Mouse (Mus musculus) heart, embryonic 10.5 days (tissue): ENCODE results near the gene Gm20388. TPM values are rescaled to one million over a fixed set of nuclear protein-coding genes. Genes with fewer than 3 reads are reported as not detected.
A peak's percentile ranks its signal among the peaks of the same experiment; 100 is the strongest.

Experiments used
- DNase-seq: peaks from one replicate; pipeline ENCODE4 v3.0.0-alpha.2; 2017; ENCODE audit warnings: low spot score
- H3K27ac ChIP-seq: fragments of 300-500 bp; sonication (generic); 2 replicates; pipeline ENCODE4 v1.5.1; 2016; ENCODE audit warnings: mild to moderate bottlenecking
- H3K27me3 ChIP-seq: fragments of 300-500 bp; sonication (generic); 2 replicates; pipeline ENCODE4 v1.6.1; 2016; ENCODE audit warnings: mild to moderate bottlenecking; ENCODE audit not compliant: poor library complexity, insufficient read depth, severe bottlenecking
- H3K36me3 ChIP-seq: fragments of 300-500 bp; sonication (generic); 2 replicates; pipeline ENCODE4 v1.6.1; 2016; ENCODE audit warnings: mild to moderate bottlenecking, moderate library complexity
- H3K4me1 ChIP-seq: fragments of 300-500 bp; sonication (generic); 2 replicates; pipeline ENCODE4 v1.6.1; 2016; ENCODE audit warnings: mild to moderate bottlenecking
- H3K4me3 ChIP-seq: fragments of 300-500 bp; sonication (generic); 2 replicates; pipeline ENCODE4 v1.5.1; 2016; ENCODE audit warnings: mild to moderate bottlenecking, moderate library complexity
- H3K9me3 ChIP-seq: fragments of 300-500 bp; sonication (generic); 2 replicates; pipeline ENCODE4 v1.6.1; 2016; ENCODE audit warnings: mild to moderate bottlenecking, moderate library complexity
- WGBS: fragments of 180-500 bp; shearing (Covaris S2); methylation state at CpG from one replicate; pipeline ENCODE4 v1.1.7; 2016; 5-methylcytosine and 5-hydroxymethylcytosine counted together
- polyA plus RNA-seq: library from polyadenylated mRNA; unstranded; fragments of >200 nt; fragmentation: Nextera tagmentation; extraction: Ambion mirVana; gene quantifications from 2 replicates; pipeline ENCODE4 v1.2.1, GENCODE M21; 2016

Gene Gm20388
- polyA plus RNA-seq, 1 experiment from 2014 or later: 4.5 TPM

DNA sequence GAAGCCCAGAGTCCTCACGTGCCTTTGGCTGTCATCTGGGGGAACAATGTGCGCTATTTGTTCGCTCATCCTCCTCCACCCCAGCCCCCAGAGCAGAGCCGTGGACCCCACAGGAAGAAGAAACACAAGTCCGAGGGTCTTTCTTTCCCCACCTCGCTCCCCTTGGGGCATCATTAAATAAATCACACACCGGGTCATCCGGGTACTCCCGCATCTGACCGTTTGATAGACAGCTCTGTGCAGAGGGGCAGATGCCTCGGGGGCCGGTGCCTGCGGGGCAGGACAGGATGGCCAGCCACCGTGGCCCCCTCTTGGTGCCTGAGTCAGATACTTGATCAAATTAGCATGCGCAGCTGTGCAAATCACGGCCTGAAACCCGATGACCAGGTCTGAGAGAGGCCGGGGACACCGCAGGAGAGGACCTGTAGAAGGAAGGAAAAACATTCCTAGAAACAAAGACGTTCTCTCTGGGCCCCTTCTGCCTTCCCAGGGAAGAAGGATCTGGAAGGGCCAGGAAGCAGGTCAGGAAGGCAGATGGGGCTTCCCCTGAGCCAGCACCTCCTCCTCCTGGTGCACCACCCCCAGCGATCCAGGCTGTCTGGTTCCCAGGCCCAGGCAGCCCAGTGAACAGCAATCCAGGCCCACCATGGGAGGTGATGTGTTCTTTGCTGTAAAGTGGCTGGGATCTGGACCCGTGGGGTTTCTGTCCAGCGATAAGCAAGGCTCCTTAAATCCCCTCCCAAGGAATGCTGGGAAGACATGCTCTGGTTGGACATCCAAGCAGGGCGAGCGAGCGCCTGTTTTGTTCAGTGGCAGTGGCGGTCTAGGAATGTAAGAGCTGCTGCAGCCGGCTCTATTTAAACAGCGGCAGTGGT is 1383.8 kb downstream of the Gm20388 start:
- peak overlapping the region; percentile 83 for H3K27ac ChIP-seq
- 42% methylated on average over 29 of the region's 29 CpGs for WGBS
- no peaks in the 10 kb centered on the region for H3K9me3 ChIP-seq
- no peak for DNase-seq
- H3K4me1 ChIP-seq: peaks cover 69% of the 10 kb centered on the region
- peaks cover 22% of the 10 kb centered on the region; the same call in 1 of the 2 replicates for H3K27me3 ChIP-seq
- H3K4me3 ChIP-seq: no peak overlapping the region
- H3K36me3 ChIP-seq: no peaks in the 10 kb centered on the region

DNA sequence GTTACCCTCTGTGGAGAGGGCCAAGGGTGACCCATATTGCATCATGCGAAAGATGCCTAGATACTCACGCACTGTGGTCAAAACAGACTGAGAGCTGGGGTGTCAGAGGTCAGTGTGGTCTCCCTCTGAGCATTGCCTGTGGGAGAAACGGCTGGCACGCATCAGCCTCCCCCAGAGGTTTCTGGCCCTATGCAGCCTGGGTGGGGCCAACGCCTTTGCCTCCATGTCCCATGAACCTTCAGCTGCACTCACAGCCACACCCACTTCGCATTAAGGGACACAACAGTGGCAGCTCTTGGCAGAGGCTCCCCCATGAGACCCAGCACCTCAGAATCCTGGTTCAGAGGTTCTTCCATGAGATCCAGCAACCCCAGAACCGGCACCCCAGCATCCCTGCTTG is 1385.4 kb downstream of the Gm20388 start:
- peak overlapping the region; percentile 64 for H3K27ac ChIP-seq
- H3K4me1 ChIP-seq: peaks cover 73% of the 10 kb centered on the region
- WGBS: 77% methylated on average over 7 of the region's 7 CpGs
- peaks cover 22% of the 10 kb centered on the region for H3K27me3 ChIP-seq
- no peak overlapping the region for H3K4me3 ChIP-seq
- no peaks in the 10 kb centered on the region for H3K36me3 ChIP-seq
- H3K9me3 ChIP-seq: no peaks in the 10 kb centered on the region
- DNase-seq: no peak

DNA sequence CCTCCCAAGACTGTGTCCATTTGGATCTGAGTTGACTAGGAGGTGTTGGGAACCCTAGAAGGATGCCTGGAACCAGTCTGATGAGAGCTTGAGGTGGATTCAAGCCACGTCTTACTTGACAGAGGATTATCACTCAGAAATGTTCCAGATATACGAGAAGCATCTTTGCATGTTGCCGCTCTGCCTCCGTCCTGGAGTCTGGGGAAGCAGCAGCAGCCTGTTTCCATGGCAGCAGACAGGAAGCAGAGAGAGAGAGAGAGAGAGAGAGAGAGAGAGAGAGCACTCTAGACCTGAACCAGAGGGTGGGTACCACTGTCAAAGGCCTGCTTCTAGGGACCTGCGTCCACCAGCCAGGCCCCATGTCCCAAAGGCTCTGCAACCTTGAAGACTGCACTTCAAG is 1386.0 kb downstream of the Gm20388 start:
- 0 out of 2 replicates have a peak overlapping the region, but pooled peaks have one; percentile 64 for H3K27ac ChIP-seq
- WGBS: 37% methylated on average over 5 of the region's 5 CpGs
- peaks cover 22% of the 10 kb centered on the region for H3K27me3 ChIP-seq
- H3K36me3 ChIP-seq: no peaks in the 10 kb centered on the region
- no peak for DNase-seq
- no peak overlapping the region for H3K4me3 ChIP-seq
- no peaks in the 10 kb centered on the region for H3K9me3 ChIP-seq
- peaks cover 73% of the 10 kb centered on the region for H3K4me1 ChIP-seq

DNA sequence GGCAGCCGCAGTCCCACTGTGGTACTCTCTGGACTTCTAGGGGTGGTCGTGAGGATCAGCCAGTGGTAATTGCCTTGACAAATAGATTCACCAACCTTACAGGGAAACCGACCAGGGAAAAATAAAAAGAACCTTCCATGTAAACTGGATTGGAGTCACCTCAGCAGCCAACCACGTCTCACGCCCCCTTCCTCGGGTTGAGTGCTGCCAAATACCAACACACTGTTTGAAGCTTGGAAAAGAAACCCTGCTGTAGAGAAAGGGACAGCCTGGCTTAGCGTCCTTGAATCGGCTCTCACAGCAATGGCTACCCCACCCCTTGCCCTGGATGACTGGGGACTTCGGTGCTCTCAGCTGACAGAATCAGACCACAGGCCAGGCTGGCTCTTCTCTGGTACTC is 1386.7 kb downstream of the Gm20388 start:
- no peaks in the 10 kb centered on the region for H3K36me3 ChIP-seq
- H3K4me3 ChIP-seq: no peak overlapping the region
- peaks cover 78% of the 10 kb centered on the region for H3K4me1 ChIP-seq
- 69% methylated on average over 9 of the region's 9 CpGs for WGBS
- H3K27ac ChIP-seq: peak overlapping the region; percentile 64; the same call in 1 of the 2 replicates
- DNase-seq: no peak
- peaks cover 18% of the 10 kb centered on the region for H3K27me3 ChIP-seq
- H3K9me3 ChIP-seq: no peaks in the 10 kb centered on the region

- no peak overlapping the region for H3K4me3 ChIP-seq
- 45% methylated on average over 4 of the region's 4 CpGs for WGBS
- DNase-seq: no peak
- H3K27me3 ChIP-seq: peaks cover 25% of the 10 kb centered on the region
- peaks cover 58% of the 10 kb centered on the region for H3K4me1 ChIP-seq
- peak overlapping the region; percentile 84 for H3K27ac ChIP-seq
- no peaks in the 10 kb centered on the region for H3K36me3 ChIP-seq
- no peaks in the 10 kb centered on the region for H3K9me3 ChIP-seq
Measured at GRCm38 (mm10) chr8:121300066-121300465, 1389.4 kb downstream of the Gm20388 start.

- 28% methylated on average over 28 of the region's 28 CpGs for WGBS
- H3K36me3 ChIP-seq: no peaks in the 10 kb centered on the region
- H3K4me1 ChIP-seq: peaks cover 61% of the 10 kb centered on the region
- DNase-seq: no peak
- peaks cover 29% of the 10 kb centered on the region for H3K27me3 ChIP-seq
- peak overlapping the region; percentile 48 for H3K4me3 ChIP-seq
- no peaks in the 10 kb centered on the region for H3K9me3 ChIP-seq
- H3K27ac ChIP-seq: peak overlapping the region; percentile 84
Measured at GRCm38 (mm10) chr8:121300501-121301411, 1390.1 kb downstream of the Gm20388 start.

DNA sequence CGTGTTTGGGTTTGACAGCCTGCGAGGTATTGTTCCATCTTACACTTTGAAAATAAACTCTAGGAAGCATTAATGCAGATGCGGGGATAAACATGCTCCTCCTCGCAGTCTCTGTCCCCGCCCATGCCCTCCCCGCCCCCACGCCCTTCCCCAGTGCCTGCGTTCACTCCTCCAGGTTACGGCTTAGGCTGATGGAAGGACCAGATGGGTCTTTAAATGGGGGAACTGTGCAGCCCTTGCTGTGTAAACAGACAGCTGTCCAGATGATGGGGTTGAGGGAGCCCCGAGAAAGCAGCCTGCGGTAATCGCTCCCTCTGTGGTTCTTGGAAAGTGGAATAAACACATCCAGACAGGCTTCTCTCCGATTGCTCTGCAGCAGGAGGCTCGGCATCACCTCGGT is 1390.8 kb downstream of the Gm20388 start:
- Histone ChIP-seq H3K36me3 (no peaks in the 10 kb centered on the region), H3K27me3 (peaks cover 22% of the 10 kb centered on the region), H3K27ac (peak overlapping the region; percentile 84), H3K4me1 (peaks cover 61% of the 10 kb centered on the region), H3K4me3 (peak overlapping the region; percentile 48), H3K9me3 (no peaks in the 10 kb centered on the region)
- DNase-seq: no peak
- 8% methylated on average over 15 of the region's 15 CpGs for WGBS

GRCm38 (mm10) chr8:121301978-121302649 is 1391.5 kb downstream of the Gm20388 start:
- H3K4me1 ChIP-seq: peaks cover 61% of the 10 kb centered on the region
- no peaks in the 10 kb centered on the region for H3K9me3 ChIP-seq
- DNase-seq: no peak
- H3K27me3 ChIP-seq: peaks cover 23% of the 10 kb centered on the region
- 53% methylated on average over 10 of the region's 10 CpGs for WGBS
- H3K4me3 ChIP-seq: peak overlapping the region; percentile 48
- no peaks in the 10 kb centered on the region for H3K36me3 ChIP-seq
- peak overlapping the region; percentile 84 for H3K27ac ChIP-seq

- no peak overlapping the region for H3K27ac ChIP-seq
- peaks cover 49% of the 10 kb centered on the region for H3K4me1 ChIP-seq
- 83% methylated on average over 7 of the region's 7 CpGs for WGBS
- no peaks in the 10 kb centered on the region for H3K9me3 ChIP-seq
- H3K4me3 ChIP-seq: no peak overlapping the region
- no peaks in the 10 kb centered on the region for H3K36me3 ChIP-seq
- peaks cover 50% of the 10 kb centered on the region for H3K27me3 ChIP-seq
- no peak for DNase-seq
Measured at GRCm38 (mm10) chr8:121307723-121308122, 1397.1 kb downstream of the Gm20388 start.

DNA sequence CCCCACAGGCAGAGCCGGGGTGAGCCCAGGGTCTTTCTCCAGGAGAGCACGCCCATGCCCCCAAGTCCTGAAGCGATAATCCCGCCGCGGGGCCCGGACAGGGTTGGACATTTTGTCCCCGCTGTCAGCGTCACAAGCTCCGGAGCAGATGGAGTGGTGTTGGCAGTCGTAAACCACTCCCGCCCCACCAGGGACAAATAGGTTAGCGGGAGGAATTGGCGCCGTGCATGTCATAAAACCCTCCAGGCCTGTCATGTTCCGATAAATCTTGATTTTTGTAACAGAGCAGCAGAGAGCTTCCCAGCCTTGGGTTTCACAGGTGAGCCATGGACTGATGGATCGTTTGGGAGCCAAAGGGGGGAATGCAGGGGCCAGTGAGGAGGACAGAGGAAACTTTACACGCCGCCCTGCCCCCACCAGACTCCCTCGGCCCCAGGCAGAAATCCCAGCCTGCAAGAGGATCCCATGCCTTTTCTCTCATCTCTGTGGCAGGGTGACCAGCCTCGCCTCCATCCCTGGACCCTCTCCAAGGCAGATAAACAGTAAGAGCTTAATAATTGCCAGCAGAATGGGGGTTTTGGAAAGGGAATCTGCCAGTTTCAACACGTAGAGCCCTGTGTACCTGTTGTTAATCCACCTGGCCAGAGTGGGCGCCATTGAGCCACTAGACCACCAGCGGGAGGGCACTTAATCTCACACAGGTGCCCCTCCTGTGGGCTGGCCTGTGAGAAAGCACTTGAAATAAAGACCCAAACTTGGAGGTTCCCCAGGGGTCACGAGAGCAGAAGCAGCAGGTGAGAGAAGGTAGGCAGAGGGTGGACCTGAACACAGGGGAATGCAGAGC is 1400.6 kb downstream of the Gm20388 start:
- no peaks in the 10 kb centered on the region for H3K9me3 ChIP-seq
- H3K36me3 ChIP-seq: no peaks in the 10 kb centered on the region
- 27% methylated on average over 25 of the region's 25 CpGs for WGBS
- H3K27ac ChIP-seq: peak overlapping the region; percentile 76
- no peak for DNase-seq
- H3K4me1 ChIP-seq: peaks cover 72% of the 10 kb centered on the region
- H3K27me3 ChIP-seq: peaks cover 29% of the 10 kb centered on the region
- peak overlapping the region; percentile 39 for H3K4me3 ChIP-seq

- no peak for DNase-seq
- H3K9me3 ChIP-seq: no peaks in the 10 kb centered on the region
- H3K27me3 ChIP-seq: peaks cover 17% of the 10 kb centered on the region
- H3K4me1 ChIP-seq: peaks cover 77% of the 10 kb centered on the region
- WGBS: 31% methylated on average over 6 of the region's 6 CpGs
- no peaks in the 10 kb centered on the region for H3K36me3 ChIP-seq
- H3K27ac ChIP-seq: peak overlapping the region; percentile 56
- H3K4me3 ChIP-seq: no peak overlapping the region
Measured at GRCm38 (mm10) chr8:121313458-121313857, 1402.8 kb downstream of the Gm20388 start.

DNA sequence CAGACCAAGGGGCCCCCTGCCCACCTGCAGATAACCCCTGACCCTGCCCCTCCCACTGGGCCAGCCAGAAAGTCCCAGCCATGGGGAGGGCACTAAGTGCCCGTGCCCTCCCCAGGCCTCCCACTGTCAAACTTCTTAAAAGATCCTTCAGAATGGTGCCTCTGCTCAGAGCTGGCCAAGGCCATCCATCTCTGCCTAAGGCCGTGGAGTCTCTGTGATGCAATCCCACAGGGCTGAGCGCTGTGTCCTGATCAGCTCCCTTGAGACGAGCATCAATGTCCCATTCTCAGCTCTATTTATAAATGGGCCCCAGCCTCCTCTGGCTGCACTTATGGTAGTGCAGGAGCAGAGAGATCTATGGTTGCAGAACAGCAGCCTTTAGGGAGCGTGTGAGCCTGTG is 1403.4 kb downstream of the Gm20388 start:
- Histone ChIP-seq H3K9me3 (no peaks in the 10 kb centered on the region), H3K36me3 (no peaks in the 10 kb centered on the region), H3K4me1 (peaks cover 82% of the 10 kb centered on the region), H3K27ac (peak overlapping the region; percentile 56), H3K27me3 (peaks cover 11% of the 10 kb centered on the region), H3K4me3 (no peak overlapping the region)
- DNase-seq: no peak
- 50% methylated on average over 5 of the region's 5 CpGs for WGBS
